Mouse (Mus musculus) midbrain, embryonic 11.5 days (tissue): ENCODE measurements around the gene Clcnkb. TPM values are rescaled to one million over a fixed set of nuclear protein-coding genes. Genes with fewer than 3 reads are reported as not detected.

ENCODE experiments used
- ATAC-seq: fragments of 200-750 bp; cut with Nextera tagmentation; 2 replicates; pipeline ENCODE4 v1.8.0; 2017; ENCODE audit warnings: moderate TSS enrichment, moderate library complexity; ENCODE audit not compliant: low FRiP score
- DNase-seq: peaks from one replicate; pipeline ENCODE4 v3.0.0; 2015; ENCODE audit warnings: low spot score; ENCODE audit errors: missing footprints
- H3K27ac ChIP-seq: fragments of 300-500 bp; sonication (generic); 2 replicates; pipeline ENCODE4 v1.5.1; 2014; ENCODE audit warnings: low read depth, low read length
- H3K27me3 ChIP-seq: fragments of 300-500 bp; sonication (generic); 2 replicates; pipeline ENCODE4 v1.6.1; 2014; ENCODE audit warnings: mild to moderate bottlenecking, low read length, moderate library complexity, mixed read lengths; ENCODE audit not compliant: control insufficient read depth, insufficient read depth
- H3K36me3 ChIP-seq: fragments of 300-500 bp; sonication (generic); 2 replicates; pipeline ENCODE4 v1.6.1; 2014; ENCODE audit warnings: mild to moderate bottlenecking, low read length, moderate library complexity, mixed read lengths; ENCODE audit not compliant: control insufficient read depth, insufficient read depth
- H3K4me1 ChIP-seq: fragments of 300-500 bp; sonication (generic); 2 replicates; pipeline ENCODE4 v1.6.1; 2014; ENCODE audit warnings: low read length; ENCODE audit not compliant: control insufficient read depth, insufficient read depth
- H3K4me2 ChIP-seq: fragments of 300-500 bp; sonication (generic); 2 replicates; pipeline ENCODE4 v1.6.1; 2014; ENCODE audit warnings: mild to moderate bottlenecking, moderate library complexity
- H3K4me3 ChIP-seq: fragments of 300-500 bp; sonication (generic); 2 replicates; pipeline ENCODE4 v1.5.1; 2014; ENCODE audit warnings: low read depth, low read length
- H3K9ac ChIP-seq: fragments of 300-500 bp; sonication (generic); 2 replicates; pipeline ENCODE4 v1.6.1; 2014; ENCODE audit warnings: low read length
- H3K9me3 ChIP-seq: fragments of 300-500 bp; sonication (generic); 2 replicates; pipeline ENCODE4 v1.6.1; 2016; ENCODE audit warnings: low read length; ENCODE audit not compliant: control insufficient read depth
- WGBS: fragments of 180-500 bp; shearing (Covaris S2); extraction: QIAGEN DNeasy Blood & Tissue Kit; methylation state at CpG from one replicate; pipeline ENCODE4 v1.1.7; 2014; 5-methylcytosine and 5-hydroxymethylcytosine counted together
- polyA plus RNA-seq: library from polyadenylated mRNA; unstranded; fragments of >200 nt; fragmentation: Nextera tagmentation; extraction: Ambion mirVana; gene quantifications from 2 replicates; pipeline ENCODE4 v1.2.1, GENCODE M21; 2014

The Clcnkb gene
- polyA plus RNA-seq, 1 experiment from 2014 or later: not detected

DNA sequence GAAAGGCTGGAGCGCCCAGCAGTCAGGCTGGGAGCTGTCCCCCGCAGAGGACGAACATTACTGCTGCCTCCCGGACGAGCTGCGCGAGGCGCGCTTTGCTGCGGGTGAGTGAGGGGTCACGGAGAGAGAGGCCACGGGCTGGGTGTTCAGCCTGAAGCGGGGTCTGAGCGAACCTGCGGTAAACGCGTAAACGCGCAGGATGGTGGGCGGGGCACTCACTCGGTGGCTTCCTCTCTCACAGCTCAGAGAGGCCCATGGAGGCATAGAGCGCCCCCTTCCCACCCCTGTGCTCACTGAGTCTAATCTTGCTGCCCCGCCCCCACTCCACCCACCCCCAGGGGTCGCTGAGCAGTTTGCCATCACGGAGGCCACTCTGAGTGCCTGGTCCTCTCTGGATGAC is 33.4 kb downstream of the Clcnkb start:
- peaks cover 30% of the 10 kb centered on the region for H3K27me3 ChIP-seq
- no peak for DNase-seq
- under 1% methylated on average over 25 of the region's 25 CpGs for WGBS
- no peak overlapping the region for H3K27ac ChIP-seq
- H3K4me3 ChIP-seq: peak overlapping the region; percentile 24
- H3K9ac ChIP-seq: peak overlapping the region; percentile 50
- no peaks in the 10 kb centered on the region for H3K36me3 ChIP-seq
- no peaks in the 10 kb centered on the region for H3K9me3 ChIP-seq
- peak; percentile 35; the same call in 1 of the 2 replicates for ATAC-seq
- H3K4me1 ChIP-seq: peaks cover 4% of the 10 kb centered on the region
- H3K4me2 ChIP-seq: peak overlapping the region; percentile 58

DNA sequence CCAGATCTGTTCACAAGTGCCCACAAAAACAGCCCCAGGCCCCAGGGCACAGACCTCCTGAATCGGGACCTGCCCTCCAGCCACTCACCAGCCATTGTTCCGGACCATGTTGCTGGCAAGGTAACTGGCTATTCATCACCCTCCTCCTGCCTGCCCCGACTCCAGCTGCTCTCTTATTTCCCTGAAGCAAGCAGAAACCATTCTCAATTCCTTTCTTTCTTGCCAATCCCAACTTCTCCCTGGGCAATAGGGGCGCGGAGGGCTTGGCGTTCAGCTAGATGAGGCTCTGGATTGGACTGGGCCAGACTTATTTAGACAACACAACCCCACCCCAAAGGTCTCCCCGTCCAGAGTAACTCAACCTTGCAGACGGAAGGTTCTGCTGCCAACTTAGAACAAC is 36.1 kb downstream of the Clcnkb start:
- Histone ChIP-seq H3K9ac (no peak overlapping the region), H3K36me3 (no peaks in the 10 kb centered on the region), H3K9me3 (no peaks in the 10 kb centered on the region), H3K27me3 (peaks cover 29% of the 10 kb centered on the region), H3K4me3 (no peak overlapping the region), H3K4me1 (peaks cover 4% of the 10 kb centered on the region), H3K27ac (no peak overlapping the region), H3K4me2 (no peak overlapping the region)
- WGBS: 67% methylated on average over 8 of the region's 8 CpGs
- ATAC-seq (no peak), DNase-seq (peak; percentile 66)

DNA sequence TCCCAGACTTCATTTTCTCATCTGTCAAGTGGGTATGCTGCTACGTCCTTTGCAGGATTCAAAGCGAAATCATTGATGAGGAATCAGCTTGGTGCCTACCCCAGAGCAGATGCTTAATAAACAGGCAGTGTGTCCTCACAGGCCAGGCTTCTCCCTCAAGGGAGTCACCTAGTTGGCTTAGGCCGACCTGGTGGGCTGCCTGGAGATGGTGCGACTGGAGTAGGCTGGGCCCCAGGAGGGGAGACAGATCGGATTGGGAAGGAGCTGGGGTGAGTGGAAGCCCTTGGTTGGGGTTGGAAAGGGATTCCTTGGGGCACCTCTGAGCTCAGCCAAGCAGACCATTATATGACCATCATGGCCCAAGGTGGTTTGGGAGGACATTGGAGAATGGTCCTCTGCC is 43.4 kb downstream of the Clcnkb start:
- Histone ChIP-seq H3K9ac (no peak overlapping the region), H3K4me3 (no peak overlapping the region), H3K9me3 (no peaks in the 10 kb centered on the region), H3K36me3 (no peaks in the 10 kb centered on the region), H3K27ac (no peak overlapping the region), H3K27me3 (peaks cover 12% of the 10 kb centered on the region; the same call in 1 of the 2 replicates), H3K4me2 (no peak overlapping the region), H3K4me1 (0 out of 2 replicates have a peak, but pooled peaks cover 6% of the 10 kb centered on the region)
- 88% methylated on average over 5 of the region's 5 CpGs for WGBS
- ATAC-seq: no peak
- DNase-seq: no peak

DNA sequence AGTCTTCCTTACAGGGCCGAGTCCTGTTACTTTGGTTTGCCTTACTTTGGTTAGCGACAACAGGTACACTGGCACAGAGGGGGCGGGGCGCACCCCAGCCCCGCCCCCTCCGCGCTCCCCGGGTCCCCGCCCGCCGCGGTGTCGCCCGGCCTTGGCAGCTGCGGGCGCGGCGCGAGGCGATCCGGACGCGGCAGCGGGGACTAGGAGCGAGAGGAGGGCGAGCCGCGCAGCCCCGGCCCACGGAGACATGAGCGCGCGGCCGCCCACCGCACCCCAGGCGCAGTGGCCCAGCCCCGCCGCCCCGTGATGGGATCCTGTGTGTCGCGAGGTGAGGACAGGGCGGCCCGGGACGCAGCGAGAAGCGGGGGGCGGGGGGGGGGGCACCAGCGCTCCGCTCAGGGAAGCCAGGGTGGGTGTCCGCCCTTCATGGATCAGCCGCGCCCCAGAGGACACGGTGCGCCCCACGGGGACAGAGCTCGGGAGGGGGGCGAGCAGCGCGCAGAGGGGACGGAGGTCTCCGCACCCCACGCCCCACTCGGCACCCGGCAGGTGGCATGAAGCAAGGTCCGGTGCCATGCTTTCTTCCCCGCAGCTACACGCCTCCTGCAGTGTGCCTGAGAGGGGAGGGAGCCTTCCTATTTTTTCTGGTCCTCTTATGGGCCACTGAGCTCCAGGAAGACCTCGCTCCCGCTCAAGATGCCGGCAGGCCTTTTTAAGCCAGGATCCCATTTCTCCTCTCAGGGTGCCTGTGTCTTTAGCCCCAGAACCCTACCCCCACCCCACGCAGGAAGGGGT is 47.6 kb downstream of the Clcnkb start, which contains the start of gene Fam131c:
Gene Fam131c, plus strand, starts transcription at position 224 of the 795 bp plus-strand sequence.
- Histone ChIP-seq H3K27me3 (peaks cover 25% of the 10 kb centered on the region; the same call in 1 of the 2 replicates), H3K9me3 (no peaks in the 10 kb centered on the region), H3K9ac (peak within 1 kb of the TSS; percentile 63), H3K4me2 (peak within 1 kb of the TSS; percentile 96), H3K27ac (no peak within 1 kb of the TSS), H3K4me1 (0 out of 2 replicates have a peak, but pooled peaks cover 6% of the 10 kb centered on the region), H3K36me3 (no peaks in the 10 kb centered on the region), H3K4me3 (peak within 1 kb of the TSS; percentile 51)
- ATAC-seq (peak; percentile 56), DNase-seq (peak; percentile 92)
- under 1% methylated on average over 50 of the region's 71 CpGs for WGBS

DNA sequence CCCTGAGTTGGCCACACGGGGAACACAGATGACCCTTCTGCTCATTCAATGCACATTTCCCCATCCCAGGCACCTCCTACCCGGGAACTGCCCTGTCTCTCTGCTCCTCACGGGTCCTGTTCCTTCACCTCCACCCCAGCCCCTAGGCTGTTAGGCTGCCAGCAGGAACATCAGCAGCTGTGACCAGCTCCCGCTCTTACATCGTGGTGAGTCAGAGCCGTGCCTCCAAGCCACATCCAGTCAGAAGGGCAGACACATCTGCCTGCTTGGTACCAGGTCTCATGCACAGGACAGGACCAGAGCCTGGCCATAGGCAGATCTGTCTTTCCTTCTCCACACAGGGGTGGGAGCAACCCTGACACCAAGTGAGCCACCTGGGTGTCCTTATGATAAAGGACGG is 49.9 kb downstream of the Clcnkb start:
- H3K36me3 ChIP-seq: no peaks in the 10 kb centered on the region
- no peak for DNase-seq
- no peaks in the 10 kb centered on the region for H3K9me3 ChIP-seq
- ATAC-seq: no peak
- no peak overlapping the region for H3K4me2 ChIP-seq
- no peak overlapping the region for H3K4me3 ChIP-seq
- H3K4me1 ChIP-seq: peaks cover 9% of the 10 kb centered on the region; the same call in 1 of the 2 replicates
- H3K27ac ChIP-seq: no peak overlapping the region
- peaks cover 25% of the 10 kb centered on the region; the same call in 1 of the 2 replicates for H3K27me3 ChIP-seq
- no peak overlapping the region for H3K9ac ChIP-seq
- 60% methylated on average over 7 of the region's 7 CpGs for WGBS

DNA sequence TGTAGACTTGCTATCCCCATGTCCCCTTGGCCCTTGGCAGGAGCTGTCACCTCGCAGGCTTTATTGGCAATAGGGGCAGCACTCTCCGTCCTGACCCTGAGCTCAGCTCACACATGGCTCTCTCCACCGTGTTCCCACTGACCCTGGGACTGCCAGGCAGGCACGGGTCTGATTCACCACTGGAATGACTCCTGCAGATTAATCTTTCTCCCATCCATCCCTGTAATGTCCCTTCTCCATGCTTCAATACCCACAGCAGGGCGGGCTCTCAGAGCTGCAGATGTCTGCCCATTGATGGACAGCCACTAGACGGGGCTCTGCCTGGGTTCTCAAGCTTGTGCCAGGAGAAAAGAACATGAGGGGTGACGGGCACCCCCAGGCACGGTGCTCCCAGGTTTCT is 50.7 kb downstream of the Clcnkb start:
- ATAC-seq: no peak
- Histone ChIP-seq H3K27me3 (peaks cover 25% of the 10 kb centered on the region; the same call in 1 of the 2 replicates), H3K4me1 (peaks cover 9% of the 10 kb centered on the region; the same call in 1 of the 2 replicates), H3K27ac (no peak overlapping the region), H3K4me3 (no peak overlapping the region), H3K4me2 (no peak overlapping the region), H3K9ac (no peak overlapping the region), H3K9me3 (no peaks in the 10 kb centered on the region), H3K36me3 (no peaks in the 10 kb centered on the region)
- WGBS: 56% methylated on average over 8 of the region's 8 CpGs
- no peak for DNase-seq

DNA sequence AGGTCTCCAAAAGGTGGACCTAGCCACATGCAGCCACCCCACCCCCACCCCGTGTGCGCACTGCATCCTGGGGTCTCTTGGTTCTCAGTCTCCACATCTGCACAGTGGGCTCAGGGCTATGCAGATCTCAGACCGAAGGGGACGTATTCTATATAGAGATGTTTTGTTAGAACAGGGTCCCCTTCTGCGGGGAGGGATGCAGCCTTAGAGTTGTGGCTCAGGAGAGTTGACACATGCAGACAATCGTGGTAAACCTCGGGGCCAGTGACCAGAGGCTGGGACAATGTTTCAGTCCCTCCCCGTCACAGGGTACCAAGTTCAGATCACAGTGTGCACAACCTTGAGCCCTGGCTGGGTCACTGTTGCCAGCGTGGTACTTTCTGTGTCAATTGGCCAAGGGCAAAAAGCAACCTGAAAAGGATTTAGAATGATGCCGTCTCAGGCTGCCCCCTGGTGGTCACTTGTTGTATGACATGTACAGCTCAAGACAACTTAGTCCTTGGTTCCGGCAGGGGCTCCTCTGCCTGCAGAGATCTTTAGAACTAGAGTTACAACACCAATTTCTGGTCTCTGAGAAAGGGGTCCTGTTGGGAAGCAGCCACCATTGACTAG is 52.8 kb downstream of the Clcnkb start:
- DNase-seq (peak; percentile 99), ATAC-seq (peak; percentile 50)
- H3K4me2 ChIP-seq: no peak overlapping the region

DNA sequence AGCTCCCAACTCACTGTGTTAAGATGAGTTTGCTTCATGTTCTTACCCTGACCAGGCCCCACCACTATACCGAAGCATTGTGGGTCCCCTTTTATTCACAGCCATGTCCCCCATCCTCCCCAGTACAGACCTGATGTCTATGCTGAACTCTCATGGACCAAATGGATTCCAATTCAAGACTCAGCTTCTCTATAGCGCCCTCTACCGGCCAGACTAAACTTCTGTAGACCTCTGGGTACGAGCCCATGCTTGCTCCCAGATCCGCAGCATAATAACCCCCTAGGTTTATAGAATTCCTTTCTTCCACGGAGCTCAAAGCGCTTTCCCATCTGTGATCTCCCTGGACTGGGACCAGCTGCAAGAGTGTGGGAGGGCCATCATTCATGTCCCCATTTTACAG is 55.0 kb downstream of the Clcnkb start:
- no peaks in the 10 kb centered on the region for H3K36me3 ChIP-seq
- H3K4me3 ChIP-seq: no peak overlapping the region
- H3K9me3 ChIP-seq: no peaks in the 10 kb centered on the region
- peaks cover 3% of the 10 kb centered on the region; the same call in 1 of the 2 replicates for H3K4me1 ChIP-seq
- ATAC-seq (no peak), DNase-seq (no peak)
- no peak overlapping the region for H3K27ac ChIP-seq
- WGBS: 29% methylated on average over 7 of the region's 7 CpGs
- peaks cover 6% of the 10 kb centered on the region; the same call in 1 of the 2 replicates for H3K27me3 ChIP-seq
- no peak overlapping the region for H3K4me2 ChIP-seq
- no peak overlapping the region for H3K9ac ChIP-seq

More for the DNA sequence above, 52.8 kb downstream of the Clcnkb start:
- no peaks in the 10 kb centered on the region for H3K36me3 ChIP-seq
- peaks cover 5% of the 10 kb centered on the region; the same call in 1 of the 2 replicates for H3K4me1 ChIP-seq
- WGBS: 29% methylated on average over 11 of the region's 11 CpGs
- H3K9ac ChIP-seq: no peak overlapping the region
- no peaks in the 10 kb centered on the region for H3K9me3 ChIP-seq
- H3K4me3 ChIP-seq: no peak overlapping the region
- peaks cover 19% of the 10 kb centered on the region; the same call in 1 of the 2 replicates for H3K27me3 ChIP-seq
- H3K27ac ChIP-seq: no peak overlapping the region

DNA sequence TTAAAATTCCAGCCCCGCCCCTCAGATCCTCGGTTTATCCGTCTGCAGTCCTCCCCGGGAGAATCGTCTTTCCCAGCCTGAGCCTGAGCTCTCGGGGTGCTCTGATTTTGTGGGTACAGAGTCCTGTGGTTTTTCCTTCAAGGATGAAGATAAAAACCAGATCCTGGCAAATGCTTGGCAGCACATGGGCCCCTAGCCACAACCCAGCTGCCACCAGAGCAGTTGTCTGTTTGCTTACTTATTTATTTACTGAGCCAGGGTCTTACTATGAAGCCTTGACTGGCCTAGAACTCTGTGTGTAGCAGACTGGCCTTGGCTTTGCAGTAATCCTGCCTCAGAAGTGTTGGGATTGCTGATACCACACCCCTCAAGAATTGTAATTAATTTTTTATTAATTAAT is 56.6 kb downstream of the Clcnkb start:
- no peak overlapping the region for H3K27ac ChIP-seq
- ATAC-seq (no peak), DNase-seq (no peak)
- H3K36me3 ChIP-seq: no peaks in the 10 kb centered on the region
- no peak overlapping the region for H3K9ac ChIP-seq
- peaks cover 3% of the 10 kb centered on the region; the same call in 1 of the 2 replicates for H3K4me1 ChIP-seq
- no peaks in the 10 kb centered on the region for H3K9me3 ChIP-seq
- peaks cover 3% of the 10 kb centered on the region; the same call in 1 of the 2 replicates for H3K27me3 ChIP-seq
- 87% methylated on average over 6 of the region's 6 CpGs for WGBS
- no peak overlapping the region for H3K4me3 ChIP-seq
- no peak overlapping the region for H3K4me2 ChIP-seq
